Mouse (Mus musculus): Measurements from ENCODE around the gene Pcyox1. TPM values are rescaled to one million over a fixed set of nuclear protein-coding genes. Genes with fewer than 3 reads are reported as not detected.
A peak's percentile ranks its signal among the peaks of the same experiment; 100 is the strongest.

Gene Pcyox1
- 28.8 and 32.8 TPM in 2 replicates for polyA plus RNA-seq (2015; fragmentation: Nextera tagmentation; extraction: Ambion mirVana)

DNA sequence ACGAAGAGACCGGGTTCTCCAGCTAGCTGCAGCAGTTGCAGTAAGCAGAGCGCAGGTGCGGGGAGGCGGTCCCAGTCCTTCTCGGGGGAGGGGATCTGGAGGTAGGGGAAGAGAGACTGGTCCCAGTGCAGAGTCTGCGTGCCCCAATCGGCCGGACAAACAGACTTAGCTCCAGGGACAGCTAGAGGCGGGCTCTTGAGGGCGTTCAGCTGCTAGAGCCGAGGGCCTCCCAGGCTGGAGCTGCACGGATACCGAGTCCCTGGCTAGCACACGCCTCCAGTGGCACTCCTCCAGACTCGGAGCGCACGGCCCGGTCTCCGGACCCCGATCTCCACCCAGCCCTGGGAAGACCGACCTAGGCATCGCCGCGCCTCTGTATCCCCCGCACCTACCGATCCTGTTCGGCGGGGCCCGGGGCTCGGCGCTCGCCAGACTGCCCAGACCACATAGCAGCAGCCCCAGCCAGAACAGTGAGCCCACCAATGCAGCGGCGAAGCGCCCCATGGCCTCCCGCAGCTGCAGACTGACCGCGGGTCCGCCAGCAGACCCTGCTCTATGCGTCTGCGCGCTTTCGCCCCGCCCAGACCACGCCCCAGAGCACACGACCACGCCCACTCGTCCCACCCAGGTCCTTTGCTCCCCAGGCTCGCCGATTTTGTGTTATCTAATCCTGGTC is at the start of gene Pcyox1:
TSS of gene Pcyox1 (minus strand) at position 574 of the 676 bp plus-strand sequence.
- DNase-seq (ENCODE audit: low spot score) = peak; percentile 85

DNA sequence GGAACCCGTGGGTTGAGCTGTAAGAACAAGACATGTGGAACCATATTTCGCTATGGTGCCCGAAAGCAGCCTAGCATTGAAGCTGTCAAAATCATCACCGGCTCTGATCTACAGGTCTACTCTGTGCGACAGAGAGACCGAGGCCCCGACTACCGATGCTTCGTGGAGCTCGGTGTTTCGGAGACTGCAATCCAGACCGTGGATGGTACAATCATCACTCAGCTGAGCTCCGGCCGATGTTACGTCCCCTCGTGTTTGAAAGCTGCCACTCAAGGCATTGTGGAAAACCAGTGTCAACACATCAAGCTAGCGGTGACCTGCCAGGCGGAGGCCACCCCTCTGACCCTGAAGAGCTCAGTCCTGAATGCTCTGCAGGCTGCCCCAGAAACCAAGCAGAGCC is 48.6 kb upstream of the Pcyox1 start:
- no peak for DNase-seq (ENCODE audit: low spot score)

DNA sequence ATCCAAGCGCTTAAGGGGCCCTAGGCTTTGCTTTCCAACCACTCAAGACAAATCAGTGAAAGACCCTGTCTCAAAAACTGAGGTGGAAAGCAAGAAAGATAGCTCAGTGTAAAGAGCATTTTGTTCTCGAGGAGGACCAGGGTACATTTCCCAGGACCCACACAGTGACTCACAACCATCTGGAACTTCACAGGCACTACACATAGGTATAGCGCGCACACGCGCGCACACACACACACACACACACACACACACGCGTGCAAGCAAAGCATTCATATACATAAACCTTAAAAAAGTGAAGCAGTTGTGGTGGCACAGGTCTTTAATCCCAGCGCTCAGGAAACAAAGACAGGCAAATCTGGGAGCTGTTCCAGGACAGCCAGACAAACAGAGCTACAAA is 44.6 kb upstream of the Pcyox1 start:
- DNase-seq (ENCODE audit: low spot score) = no peak

DNA sequence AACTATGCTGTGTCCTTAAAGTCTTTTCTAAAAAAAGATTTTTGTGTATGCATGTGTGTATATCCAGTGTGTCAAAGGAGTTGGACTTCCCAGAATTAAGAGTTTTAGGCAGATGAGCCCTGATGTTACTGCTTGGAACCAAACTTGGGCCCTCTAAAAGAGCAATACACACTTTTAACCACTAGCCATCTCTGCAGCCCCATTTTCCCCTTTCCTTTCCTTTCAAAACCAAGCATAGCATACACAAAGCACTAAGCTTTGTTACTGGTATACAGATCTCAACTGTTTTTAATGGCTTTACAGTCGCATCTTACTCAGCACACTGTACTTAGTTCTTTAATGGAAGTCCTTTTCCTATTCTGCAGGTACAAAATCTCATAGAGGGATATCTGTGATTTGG is 42.6 kb upstream of the Pcyox1 start:
- DNase-seq (ENCODE audit: low spot score) = no peak

DNA sequence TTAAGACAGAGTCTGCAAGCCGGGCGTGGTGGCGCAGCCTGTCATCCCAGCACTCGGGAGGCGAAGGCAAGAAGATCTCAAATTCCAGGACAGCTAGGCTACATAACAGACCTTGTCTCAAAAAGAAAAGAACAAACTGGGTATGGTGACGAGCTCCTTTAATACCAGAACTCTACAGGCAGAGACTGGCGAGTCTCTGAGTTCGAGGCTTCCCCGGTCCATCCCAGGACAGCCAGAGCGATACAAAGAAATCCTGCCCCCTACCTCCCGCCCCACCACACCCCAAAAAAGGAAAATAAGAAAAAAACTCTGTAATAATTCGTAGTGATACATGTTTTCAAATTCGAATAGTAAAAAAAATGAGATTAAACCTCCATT is 42.2 kb upstream of the Pcyox1 start:
- DNase-seq (ENCODE audit: low spot score) = no peak

DNA sequence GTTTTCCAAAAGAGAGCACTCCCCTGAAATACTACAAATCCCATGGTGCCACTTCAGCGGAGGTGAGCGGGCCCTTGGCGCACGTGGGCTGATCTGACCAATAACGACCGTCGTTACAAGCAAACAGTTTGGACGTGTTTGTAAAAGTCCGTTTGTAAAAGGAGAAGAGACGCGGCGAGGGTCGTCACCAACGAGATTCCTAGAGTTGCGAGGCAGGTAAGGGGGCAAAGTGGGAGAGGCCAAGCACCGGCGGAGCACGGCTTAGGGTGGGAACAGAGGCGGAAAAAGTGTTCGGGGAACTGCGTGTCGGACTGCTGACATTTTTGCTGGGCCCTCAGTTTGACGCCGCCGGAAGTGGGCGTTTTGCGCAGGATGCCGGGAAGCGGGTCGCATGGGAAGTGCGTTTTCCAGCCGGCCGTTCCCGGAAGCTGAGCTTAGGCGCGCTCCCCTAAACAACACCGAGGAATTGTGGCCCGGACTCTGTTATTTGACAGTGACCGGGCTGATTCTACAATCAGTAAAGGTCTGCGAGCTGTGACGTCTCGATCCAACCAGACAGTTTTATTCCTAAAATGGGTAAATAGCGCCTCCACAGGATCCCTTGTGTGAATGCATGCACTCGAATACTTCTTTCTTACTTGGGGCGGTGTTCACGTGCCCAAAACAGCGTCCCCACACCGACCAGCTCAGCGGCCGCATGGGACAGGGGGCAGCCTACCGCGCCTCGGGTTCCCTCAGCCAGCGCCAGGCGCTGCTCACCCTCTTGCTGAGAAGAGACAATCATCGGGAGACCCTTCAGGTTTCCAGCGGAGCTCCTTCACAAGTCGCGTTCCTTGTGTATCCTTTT is 41.5 kb upstream of the Pcyox1 start, which contains the start of gene C87436:
TSS of gene C87436 (plus strand) at position 103 of the 847 bp plus-strand sequence.
- peak; percentile 95 for DNase-seq (ENCODE audit: low spot score)

DNA sequence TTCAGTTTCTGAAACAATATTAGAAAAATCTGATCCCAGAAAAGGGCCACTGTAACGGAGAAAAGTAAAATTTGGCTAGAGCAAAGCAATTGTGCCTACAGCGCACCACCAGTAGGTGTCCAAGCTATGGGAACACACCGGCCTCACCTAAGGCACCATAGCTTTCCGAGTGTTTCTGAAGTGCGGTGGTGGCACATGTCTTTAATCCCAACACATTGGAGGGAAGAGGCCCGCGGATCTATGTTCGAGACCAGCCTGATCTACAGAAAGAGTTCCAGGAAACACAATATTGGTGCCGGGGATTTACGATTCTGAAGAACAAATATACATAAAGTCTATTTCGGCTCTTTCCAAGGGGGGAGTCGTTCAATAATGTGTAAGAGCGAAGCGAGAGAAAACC is 40.8 kb upstream of the Pcyox1 start:
- peak; percentile 73 for DNase-seq (ENCODE audit: low spot score)

DNA sequence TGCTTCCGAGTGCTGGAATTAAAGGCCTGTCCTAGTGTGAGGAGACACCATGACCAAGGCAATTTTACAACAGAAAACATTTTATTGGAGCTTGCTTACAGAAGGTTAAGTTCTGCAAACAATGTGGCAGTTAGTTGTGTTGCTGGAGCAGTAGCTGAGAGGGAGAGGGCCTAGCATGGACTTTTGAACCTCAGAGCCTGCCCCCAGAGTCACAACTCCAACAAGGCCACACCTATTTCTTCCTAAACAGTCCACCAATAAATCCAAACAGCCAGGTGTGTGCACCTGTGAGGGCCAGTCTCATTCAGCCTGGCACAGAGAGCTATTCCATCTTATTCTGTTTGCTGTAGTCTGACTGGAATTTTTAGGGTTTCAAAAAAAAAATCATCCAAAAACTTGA is 36.7 kb upstream of the Pcyox1 start:
- DNase-seq (ENCODE audit: low spot score) = no peak

DNA sequence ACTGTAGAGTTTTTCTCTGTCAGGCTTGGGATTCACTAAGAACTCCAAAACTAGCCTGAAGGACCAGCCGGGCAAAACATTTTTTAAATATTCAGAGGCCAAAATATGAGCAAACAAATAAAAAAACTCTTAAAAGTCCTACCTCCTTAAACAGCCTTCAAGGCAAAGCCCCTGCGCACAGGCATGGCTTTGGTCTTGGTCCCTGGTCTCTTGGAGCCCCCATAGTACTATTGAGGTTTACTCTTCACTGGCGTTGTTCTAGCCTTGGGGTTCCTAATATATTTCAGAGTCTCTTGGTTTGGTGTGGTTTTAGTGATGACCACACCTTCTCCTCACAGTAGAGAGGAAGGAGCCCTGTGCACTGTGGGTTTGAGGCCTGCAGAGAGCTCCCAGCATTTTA is 34.6 kb upstream of the Pcyox1 start:
- DNase-seq (ENCODE audit: low spot score) = no peak

DNA sequence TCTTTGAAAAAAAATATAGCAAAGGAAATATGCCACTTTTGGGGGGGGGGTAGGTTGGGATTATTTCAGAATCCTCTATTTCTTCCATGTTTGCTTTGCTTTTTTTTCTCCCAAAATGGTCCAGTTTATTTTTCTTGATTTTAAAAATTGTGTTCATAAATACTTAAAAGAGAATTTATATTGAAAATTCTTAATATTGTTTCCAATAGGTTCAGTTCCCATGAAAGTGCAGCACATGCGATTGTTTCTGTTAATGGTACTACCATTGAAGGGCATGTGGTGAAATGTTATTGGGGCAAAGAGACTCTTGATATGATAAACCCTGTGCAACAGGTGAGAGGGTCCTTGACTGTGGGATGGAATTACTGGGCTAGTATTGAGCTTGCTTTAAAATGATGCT is 29.4 kb upstream of the Pcyox1 start, which contains the start of gene Gm44790:
TSS of gene Gm44790 (plus strand) at position 301 of the 400 bp plus-strand sequence.
- no peak for DNase-seq (ENCODE audit: low spot score)

DNA sequence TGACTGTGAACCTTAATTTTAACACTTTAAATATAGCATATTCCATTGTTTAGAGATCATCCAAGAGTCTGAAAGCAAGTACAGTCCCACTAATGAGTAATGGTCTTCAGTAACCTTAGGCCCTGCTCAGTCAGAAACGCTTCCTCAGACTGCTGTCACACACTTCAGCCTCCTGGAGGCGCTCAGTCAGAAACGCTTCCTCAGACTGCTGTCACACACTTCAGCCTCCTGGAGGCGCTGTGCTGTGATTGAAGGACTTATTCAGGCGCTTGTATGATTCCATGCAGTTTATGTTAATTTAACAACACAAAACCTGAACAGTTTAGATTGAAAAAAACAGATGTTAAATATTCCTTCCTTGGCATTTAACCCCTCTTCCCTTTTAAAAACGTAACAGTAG is 23.5 kb upstream of the Pcyox1 start:
- DNase-seq (ENCODE audit: low spot score) = peak; percentile 54

DNA sequence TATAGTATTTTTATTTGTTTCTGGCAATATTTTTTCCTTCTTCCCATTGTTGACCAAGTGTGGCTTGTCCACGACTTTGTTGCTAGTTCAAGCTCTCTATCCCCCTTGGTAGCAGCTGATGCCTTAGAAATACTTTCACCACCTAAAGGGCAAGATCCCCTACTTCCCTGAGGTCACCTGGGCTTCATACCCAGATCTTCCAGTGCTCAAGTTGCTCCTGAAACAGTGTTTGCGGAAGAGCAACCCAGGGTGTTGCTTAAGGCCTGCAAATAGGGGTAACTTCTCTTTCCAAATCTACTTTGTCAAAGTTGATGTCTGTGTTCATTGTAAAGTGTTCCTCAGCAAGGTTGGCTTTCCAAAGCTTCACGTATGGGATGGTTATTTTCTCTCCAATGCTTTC is 22.3 kb upstream of the Pcyox1 start:
- no peak for DNase-seq (ENCODE audit: low spot score)

DNA sequence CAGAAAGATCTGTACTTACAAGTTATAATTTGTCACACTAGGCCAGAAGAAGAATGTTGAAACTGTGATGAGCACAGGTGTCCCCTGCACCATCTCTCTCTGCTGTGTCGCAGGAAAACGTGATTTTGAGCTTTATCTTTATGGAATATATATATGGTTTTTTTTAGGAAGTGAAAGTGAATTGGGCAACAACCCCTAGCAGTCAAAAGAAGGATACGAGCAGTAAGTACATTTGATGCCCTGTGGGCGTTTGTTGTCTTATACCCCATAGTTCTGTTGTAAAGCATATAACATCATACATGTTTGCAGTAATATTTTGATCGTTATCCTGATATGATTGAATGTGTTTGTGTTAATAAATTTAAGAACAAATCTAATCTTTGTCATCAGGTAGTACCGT is 21.8 kb upstream of the Pcyox1 start:
- DNase-seq (ENCODE audit: low spot score) = no peak

DNA sequence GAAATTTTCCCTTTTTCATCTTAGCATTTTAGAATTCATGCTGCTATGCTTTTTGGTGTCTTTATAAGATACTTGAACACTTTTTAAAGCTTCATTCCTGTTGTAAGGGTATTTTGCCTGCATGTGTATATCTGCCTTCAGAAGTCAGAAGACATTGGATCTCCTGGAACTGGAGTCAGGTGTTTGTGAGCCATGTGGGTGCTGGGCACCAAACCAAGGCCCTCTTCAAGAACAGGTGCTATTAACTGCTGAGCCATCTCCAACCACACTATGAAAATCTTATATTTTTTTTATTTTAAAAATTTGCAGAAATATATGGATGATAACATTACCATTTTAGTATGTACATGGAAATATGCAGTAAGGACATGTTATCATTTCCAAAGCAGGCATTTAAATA is 9.4 kb upstream of the Pcyox1 start:
- no peak for DNase-seq (ENCODE audit: low spot score)

DNA sequence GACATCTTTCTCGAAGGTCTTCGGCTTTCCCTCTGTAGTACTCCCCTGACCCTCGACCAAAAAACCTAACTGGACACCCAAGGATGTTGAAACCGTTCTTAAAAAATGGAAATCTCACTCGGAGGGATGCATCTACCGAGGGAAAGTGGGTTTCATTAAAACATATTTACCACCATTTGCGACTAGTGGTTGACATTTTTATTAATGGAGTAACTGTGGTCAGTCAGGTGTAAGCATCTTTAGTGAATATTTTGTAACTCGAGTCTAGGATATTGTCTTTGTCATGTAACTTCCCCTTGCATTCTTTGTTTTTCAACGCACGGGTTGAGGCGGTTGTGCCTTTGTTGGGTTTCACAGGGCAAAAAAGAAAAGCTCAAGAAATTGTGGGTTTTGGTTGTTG is 8.0 kb upstream of the Pcyox1 start:
- DNase-seq (ENCODE audit: low spot score) = peak; percentile 43

DNA sequence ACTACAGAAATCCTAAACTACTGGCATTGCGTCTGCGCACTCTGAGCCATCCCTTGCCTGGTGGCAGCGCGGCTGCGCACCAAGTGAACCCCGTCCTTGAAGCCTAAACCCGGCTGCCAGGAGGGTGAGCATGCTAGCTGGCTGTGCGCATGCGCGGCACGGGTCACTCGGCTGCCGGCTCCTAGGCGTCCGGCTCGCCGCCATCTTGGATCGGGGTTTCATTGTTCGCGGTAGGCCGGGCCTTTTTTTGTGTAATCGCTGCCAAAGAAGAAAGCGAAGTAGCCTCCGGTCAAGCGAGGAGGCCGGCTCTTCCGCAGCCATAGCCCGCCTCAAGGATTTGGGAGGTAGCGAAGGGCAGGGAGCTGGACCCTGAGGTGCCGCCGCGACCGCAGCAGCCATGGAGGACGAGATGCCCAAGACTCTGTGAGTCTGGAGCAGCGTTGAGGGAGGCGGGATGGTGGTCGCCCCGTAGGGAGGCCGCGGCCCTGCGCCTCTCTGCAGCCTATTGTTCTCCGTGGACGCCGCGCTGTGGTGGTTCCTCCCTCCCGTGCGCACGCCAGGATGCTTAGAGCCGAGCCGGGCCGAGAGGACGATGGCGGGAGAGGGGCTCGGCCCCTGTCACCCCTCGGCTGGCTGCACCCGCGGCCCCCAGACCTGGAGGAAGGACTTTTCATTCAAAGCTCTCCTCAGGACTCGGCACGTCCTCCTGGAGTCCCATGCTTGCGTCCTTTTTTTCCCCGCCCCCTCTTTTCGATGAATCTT is 7.3 kb upstream of the Pcyox1 start, which contains the start of gene Tia1:
TSS of gene Tia1 (plus strand) at position 120 of the 762 bp plus-strand sequence.
- peak; percentile 98 for DNase-seq (ENCODE audit: low spot score)

DNA sequence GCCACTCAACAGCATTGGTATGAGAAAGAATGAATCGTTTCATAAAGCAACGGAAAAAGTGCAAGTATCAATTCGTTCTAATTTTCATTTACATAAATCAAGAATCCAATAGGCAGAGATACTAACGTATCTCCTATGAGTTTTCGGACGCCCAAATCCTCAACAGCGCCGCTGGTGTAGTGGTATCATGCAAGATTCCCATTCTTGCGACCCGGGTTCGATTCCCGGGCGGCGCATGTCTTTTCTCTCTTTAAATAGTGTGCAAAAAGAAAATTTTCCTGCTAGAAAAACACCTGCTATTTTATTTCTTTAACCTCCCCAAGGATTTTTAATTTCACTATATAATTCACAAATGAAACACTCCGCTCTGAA is 6.8 kb upstream of the Pcyox1 start:
- no peak for DNase-seq (ENCODE audit: low spot score)

DNA sequence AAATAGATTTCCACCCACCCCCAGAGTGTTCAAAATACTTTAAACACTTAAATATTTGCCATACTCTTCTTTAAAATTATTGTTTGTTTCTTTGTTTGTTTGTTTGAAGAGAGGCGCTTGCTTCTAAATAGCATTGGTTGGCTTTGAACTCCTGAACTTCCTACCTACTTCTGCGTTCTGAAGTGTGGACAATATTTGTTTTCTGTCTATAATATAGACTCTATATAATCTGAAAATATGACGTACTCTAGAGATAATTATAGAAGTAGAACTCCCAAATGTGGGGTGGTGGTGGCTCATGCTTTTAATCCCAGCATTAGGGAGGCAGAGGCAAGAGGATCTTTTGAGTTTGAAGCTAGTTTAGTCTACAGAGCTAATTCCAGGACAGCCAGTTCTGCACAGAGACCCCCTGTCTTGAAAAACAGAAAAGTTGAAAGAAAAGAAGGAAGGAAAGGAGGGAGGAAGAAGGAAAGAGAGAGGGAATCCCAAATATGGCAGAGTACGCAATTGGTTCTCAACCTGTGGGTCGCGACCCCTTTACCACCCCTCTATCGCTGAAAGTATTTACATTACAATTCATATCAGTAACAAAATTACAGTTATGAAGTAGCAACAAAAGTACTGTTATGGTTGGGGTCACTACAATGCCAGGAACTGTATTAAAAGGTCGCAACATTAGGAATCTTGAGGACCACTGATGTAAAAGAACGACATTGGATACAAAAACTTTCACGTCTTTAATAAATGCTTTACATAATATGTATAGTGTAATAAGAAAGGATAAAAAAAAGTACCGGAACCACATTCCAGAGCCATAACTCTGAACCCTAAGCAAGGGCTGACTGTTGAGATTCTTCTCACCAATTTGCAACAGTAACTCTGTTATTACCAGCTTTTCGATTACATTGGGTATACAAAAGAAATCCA is 6.0 kb upstream of the Pcyox1 start:
- DNase-seq (ENCODE audit: low spot score) = no peak

DNA sequence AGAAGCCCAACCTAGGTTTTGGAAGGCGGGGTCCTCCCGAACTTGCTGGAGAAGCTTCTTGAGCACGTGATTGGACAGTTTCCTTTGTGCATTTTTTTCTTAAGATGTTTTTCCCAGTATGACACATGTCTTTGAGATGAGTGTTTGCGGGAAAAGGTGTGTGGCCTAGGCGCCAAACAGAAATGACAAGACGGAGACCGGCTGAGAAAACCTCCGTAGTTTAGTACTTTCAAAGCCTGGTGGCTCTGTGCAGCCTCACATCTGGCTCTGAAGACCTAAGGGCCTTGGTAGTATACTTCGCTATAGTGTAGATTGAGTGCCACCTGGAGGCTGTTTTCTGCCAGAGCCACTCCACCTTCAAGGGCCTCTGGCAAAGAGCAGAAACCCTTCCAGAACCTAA is 4.0 kb upstream of the Pcyox1 start:
- peak; percentile 86 for DNase-seq (ENCODE audit: low spot score)

DNA sequence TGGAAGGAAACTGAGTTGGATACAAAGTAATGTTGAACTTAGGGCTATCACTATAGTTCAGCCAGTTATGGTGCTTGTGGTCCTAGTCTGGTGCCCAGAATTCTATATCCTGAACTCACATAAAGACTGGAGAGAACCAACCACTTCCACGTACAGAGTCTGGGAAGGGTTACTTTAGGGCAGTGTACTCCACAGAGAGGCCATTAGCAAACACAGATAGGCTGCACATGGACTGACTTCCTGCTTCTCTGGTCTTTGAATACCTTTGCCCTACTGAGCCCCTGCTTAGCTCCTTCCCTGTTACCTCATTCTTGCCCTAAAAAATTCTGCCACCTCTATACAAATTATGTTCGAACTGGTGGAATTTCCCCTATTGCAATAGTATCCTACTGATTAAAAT is 3.0 kb upstream of the Pcyox1 start:
- no peak for DNase-seq (ENCODE audit: low spot score)

DNA sequence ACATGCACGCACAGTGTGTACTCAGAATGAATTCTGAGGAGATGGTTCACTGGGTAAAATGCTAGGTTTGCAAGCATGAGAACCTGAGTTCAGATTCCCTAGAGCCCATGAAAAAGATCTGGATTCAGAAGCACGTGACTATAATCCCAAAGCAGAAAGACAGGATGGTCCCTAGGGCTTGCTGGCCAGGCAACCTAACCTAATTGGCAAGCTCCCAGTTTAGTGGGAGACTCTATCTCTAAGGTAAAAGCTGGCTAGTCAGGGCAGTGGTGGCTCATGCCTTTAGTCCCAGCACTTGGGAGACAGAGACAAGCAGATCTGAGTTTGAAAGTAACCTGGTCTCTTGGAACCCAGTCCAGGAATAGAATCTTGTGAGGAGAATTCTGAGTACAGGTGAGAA is 2.0 kb upstream of the Pcyox1 start:
- DNase-seq (ENCODE audit: low spot score) = no peak
